Mouse (Mus musculus) ZHBTc4 (cell line): ENCODE results near the gene Plekhm1.

Source experiments
- DNase-seq: peaks from one replicate; pipeline ENCODE4 v3.0.0-alpha.2; 2011; ENCODE audit warnings: low read depth, low spot score

The Plekhm1 gene

DNA sequence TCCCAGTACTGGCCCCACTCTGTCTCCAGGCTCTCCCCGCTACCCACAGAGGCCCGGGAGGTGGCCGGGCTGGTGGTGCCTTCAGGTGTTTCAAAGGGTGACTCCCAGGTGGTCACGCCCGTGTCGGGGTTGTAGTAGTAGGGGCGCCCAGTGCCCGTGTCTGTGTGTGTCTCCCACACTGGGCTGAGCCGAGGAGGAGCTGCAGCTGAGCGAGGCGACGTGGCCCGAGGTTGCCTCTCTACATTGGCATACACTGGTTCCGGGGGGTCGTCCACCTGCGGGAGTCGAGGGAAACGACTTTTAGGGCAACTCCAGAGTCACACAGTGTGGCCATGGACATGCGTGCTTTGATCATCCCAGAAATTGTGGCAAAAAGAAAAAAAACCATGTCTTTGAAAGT lies 72.4 kb downstream of the Plekhm1 start:
- no peak for DNase-seq

DNA sequence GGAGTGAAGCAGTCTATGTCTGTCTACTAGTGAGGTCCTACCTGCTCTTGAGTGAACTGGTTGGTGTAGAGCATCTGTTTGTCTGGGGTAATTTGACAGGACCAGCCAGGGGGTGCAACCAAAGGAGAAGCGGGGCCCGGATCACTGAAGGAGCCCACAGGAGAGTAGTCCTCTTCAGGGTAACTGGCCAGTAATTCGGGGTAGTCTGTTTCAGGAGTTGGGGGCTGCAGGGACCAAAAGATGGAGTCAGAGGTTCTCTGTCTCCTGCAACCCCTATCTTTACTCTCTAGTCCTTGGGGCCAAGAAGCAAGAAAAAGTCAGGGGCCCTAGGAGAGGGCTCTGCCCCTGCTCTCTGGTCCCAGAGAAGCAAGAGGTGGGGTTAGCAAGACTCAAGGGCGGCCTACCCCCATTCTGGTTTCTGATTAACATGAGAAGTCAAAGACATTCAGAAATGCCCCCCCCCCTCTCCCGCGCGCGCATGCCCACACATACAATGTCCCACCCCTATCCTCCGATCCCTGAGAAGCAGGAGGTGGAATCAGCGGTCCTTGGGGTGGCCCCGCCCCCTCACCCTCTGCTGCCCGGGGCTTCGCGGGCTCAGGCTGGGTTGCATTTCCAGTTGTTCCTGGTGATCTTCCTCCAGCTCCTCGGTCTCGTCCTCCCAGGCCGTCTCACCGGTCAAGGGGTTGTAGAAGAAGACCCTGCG lies 72.9 kb downstream of the Plekhm1 start:
- DNase-seq: peak; percentile 72

DNA sequence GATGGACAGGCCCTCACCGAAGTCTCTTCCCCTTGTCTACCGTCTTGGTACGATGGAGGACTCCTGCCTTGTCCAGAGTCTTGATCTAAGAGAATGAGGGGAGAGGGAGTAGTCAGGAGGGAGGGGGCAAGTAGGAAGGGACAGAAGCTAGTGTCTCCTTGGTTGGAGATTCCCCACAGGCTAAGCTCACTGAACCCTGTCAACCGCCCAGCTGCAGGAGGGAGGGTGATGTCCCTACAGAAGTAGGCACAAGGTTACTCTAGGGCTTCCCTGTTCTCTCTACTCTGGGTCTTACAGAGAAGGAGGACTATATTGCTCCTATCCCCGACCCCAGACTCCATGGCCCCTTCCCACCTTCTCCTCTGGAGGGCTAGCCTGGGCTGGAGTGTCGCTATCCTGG lies 73.8 kb downstream of the Plekhm1 start:
- no peak for DNase-seq

DNA sequence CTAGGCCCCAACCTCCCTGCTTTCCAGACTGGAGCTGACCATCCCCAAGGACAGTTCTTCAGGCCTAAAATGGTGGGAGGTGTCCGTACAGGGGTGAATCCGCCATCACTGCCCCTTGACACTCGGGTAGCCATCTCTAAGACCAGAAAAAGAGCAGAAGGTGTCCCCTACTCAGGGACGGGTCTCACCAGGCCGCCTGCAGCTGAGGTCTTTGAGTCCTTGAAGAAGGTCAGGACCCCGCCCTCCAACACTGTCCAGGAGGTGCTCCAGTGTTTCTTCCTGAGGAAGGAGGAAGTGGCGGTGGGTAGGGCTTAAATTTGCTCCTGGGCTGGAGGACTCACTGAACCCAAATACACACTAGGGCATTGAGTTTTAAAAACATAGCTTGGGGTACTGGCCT lies 74.4 kb downstream of the Plekhm1 start:
- peak; percentile 22 for DNase-seq

DNA sequence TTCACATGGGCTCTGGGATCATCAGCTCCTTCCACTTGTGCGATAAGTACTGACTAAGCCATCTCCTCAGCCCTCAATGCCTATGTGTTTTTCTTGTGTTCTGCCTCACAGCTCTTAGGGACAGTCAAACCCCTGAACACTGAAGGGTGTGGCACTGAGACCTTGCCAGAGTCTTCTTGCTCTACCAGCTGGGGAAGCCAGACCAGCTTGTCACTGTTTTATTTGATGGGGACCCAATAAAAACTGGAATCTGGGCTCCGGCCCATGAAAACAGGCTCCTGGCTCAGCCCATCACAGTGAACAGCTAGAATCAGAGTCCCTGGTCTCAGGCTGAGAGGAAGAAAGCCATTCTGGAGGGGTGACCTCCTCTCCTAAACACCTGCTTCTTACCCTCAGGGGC lies 75.3 kb downstream of the Plekhm1 start:
- no peak for DNase-seq

DNA sequence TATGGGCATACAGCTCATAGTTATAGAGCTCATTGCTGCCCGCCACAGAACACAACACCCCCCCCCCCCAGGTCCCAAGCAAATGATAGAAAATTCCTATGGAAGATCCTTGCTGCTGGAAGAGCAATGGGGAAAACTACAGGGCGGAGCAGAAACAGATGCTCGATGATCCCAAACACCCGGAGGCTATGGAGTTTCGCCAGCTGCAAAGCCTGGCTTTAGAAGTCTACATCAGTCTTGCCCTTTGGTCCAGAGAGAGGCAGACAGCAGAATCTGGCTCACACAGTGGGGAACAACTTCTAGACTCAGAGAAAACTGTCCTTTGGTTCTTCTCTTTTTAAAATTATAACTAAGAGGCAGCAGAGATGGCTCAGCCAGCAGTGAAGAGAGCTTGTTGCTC lies 76.9 kb downstream of the Plekhm1 start:
- peak; percentile 19 for DNase-seq

DNA sequence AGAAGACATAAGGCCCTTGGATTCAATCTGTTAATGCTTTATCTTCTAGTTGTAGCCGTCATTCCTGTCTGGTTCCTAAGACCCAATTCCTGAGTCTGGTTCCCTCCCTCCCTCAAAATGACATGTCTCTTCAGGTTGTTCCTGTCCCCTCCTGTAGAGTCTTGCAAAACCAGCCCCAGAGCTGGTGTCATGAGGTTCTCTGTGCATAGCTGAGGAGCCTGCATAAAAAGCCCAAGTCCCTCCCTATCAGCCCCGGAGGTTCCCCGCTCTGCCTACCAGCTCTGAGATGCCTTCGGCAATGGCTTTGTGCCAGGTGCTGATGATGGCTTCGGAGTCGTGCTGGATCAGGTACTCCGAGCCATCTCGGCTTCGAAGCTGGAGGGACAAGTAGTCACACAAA lies 77.6 kb downstream of the Plekhm1 start:
- DNase-seq: no peak

DNA sequence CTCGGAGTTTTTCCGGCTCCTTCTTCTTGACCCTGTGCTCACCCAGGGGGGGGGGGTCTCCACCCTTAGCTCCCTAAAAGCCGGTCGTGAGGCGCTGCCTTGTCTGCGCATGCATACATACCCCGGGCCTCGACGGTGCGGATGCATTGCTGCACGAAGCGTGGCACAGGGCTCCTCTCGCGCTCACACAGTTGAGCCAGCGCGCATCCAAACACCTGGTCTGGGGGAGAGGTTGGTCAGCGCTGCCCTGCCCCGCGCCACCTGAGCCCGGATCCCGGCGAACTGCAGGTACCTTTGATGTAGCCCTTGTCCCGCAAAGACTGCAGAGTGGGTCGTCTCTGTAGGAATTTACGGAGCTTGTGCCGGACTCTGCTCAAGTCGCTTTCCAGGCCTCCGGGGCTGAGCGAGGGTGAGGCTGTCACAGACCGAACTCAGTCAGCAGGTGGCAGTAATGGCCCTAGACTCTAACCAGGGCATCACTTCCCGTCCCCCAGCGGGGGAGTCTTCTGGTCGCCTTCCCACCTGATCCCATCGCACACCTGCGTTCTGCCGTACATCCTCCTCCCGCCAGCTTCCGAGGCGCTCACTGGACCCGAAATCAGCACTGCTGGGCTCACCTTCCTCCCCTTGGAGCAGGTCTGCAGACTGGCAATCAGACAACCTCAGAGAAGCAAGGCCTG lies 78.6 kb downstream of the Plekhm1 start:
- DNase-seq: peak; percentile 86

DNA sequence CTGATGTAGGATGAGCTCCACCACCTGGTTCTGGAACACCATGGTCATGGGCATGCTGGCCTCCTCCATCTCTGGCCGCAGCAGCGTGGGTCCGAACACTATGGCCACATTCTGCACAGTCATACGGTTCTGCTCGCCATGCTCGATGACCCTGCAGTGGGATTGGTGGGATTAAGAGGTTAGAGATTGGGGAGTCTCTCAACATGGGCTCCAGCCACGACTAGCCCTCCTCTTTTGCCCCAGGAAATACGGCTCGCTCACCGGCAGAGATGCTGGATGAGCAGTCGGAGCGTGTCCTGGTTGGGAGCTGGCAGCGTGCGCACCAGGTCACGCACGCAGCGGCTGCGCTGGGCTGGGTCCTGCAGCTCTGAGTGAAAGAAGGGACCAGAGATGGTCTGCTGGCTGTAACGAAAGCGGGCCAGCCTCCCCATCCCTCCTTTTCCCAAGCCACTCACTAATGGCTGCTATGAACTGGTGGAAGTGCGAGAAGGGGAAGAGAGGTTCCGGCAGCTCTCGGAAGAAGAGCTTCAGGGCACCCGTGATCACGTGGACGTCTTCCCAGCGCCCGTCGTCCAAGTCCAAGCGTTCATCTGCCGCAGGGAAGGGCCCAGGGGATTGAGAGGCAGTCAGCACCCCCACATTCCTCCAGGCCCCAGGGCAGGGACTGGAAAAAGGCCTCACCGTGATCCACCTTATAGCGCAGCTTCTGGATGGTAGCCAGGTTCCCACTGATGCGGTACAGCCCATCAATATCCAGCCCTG lies 79.4 kb downstream of the Plekhm1 start:
- DNase-seq: peak; percentile 67

DNA sequence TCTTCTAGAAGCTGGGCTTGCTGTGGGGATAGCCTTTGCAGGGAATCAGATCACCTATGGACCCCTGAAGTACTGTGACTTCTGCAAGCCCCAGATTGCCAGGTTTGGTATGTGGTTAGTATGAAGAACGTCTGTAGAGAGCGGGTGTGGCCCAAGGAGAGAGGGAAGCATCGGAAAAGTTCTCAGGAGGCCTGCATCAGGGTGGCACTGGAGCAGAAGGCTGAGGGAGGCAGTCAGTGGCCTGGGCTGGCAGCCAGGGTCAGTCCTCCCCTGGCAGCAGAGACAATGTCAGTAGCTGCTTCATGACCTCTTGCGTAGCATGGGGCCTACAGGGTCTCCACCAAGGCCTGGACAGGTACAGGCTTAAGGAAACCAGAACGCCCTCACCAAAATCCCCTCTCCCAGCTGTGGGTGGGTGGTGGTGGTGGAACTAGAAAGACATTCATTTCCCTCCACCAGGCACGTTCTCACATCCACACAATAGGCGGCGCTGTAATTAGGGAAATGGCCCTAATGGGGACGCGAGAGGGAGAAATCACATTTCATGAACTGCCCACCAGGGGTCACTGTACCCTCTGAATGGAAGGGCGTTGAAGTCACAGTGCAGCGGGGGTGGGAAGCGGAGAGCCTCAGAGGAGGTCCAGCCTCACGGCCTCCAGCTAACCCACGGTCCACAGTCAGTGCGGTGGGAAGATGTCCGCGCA lies 80.1 kb downstream of the Plekhm1 start:
- peak; percentile 95 for DNase-seq

DNA sequence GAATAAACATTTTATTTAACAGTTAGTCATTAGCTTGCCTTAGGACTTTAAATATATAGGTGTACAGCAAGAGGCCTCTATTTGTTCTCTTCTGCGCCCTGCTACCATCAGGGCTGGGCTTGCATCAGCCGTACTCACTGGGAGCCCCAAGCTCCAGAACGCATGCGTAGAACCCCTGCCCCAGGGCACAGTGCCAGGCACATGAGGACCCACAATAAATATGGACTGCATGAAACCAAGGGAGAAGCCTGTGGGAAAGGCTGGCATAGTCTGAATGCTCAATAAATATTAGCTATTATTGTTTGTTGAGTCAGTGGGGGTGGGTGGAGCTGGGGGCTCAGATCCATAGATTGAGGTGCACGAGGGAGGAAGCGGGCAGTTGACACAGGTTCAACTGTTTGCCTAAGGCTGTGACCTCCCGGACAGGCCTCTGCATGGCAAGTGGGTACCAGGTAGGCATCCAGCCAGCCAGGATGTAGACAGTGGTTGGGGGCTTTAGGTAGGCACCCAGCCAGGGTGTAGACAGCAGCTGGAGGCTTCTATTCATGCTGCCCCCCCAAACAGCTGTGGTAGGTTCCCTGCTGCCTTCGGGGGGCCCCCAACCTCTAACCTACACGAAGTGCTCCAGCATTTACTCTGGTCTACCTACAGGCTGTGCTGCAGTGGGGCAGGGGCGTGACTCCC lies 80.8 kb downstream of the Plekhm1 start:
- DNase-seq: no peak

DNA sequence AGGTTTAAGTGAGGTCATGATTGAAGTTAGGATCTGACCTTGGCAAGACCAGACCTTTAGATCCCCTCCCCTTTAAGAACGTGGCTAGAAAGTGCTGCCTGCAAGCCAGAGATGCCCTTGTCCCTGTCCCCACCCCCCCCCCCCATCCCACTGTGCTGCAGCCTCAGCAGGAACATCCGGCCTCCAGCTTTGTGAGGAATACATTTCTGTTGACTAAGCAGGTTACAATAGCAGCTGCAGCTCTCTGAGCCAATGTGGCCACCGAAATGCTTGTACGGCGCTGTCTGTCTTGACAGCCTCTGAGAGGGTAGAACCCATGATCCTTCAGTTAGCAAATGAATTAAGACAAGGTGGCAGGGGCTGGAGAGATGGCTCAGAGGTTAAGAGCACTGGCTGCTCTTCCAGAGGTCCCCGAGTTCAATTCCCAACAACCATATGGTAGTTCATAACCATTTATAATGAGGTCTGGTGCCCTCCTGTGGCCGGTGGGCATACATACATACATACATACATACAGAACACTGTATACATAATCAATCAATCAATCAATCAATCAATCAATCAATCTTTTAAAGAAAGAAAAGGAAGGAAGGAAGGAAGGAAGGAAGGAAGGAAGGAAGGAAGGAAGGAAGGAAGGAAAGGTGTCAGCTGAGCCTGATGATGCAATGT lies 81.7 kb downstream of the Plekhm1 start:
- peak; percentile 56 for DNase-seq

DNA sequence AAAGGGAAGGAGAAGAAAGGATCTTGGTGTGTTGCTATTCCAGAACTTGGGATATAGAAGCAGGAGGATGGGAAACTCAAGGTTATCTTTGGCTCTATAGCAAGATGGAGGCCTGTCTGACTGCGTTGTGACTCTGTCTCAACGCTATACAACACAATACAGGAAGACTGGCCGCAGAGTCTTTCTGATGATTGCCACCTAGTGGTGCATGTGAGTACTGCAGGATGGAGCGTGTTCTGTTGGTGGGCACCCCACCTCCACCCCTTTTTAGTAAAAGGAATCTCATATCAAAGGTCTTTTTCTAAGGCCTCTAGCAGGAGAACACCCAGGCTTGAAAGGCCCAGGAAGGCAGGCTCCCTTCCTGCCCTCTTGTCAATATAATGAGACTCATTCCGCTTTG lies 85.5 kb downstream of the Plekhm1 start:
- peak; percentile 87 for DNase-seq

DNA sequence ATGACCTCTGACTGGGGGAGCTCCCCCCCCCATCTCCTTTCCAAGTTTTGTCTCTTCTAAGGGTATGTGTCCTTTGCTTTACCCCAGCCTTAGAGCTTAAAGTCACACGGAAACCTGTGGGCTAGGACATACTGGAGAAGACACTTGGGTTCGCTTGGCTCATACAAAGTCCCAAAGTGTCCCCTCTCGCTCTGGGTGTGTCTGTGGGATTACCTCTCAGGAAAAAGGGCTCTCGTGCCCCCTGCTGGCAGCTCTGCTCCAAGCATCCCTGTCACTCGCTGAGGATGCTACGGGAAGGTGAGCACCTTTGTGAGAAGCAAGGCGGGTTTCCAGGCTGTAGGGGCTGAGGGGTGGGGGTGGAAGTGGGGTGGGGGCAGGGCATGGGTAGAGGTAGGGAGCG lies 87.3 kb downstream of the Plekhm1 start:
- peak; percentile 85 for DNase-seq

DNA sequence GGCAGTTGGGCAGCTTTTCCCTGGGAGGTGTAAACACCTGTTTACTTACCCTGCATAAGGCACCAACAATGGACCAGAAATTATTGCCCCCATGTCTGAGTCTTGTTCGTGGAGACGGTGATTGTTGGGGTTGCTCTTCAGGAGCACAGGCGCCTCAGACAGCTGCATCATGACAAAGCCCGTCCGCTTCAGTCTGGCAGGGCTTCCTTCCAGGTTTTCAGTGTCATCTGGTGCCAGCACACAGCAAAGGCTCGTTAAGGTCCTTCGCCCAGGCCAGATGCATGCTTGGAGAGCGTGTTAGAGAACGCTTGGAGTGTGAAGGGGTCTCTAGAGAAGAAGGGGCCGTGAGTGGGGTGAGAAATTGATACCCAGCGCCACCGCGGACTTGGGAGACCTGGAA lies 87.8 kb downstream of the Plekhm1 start:
- DNase-seq: no peak

DNA sequence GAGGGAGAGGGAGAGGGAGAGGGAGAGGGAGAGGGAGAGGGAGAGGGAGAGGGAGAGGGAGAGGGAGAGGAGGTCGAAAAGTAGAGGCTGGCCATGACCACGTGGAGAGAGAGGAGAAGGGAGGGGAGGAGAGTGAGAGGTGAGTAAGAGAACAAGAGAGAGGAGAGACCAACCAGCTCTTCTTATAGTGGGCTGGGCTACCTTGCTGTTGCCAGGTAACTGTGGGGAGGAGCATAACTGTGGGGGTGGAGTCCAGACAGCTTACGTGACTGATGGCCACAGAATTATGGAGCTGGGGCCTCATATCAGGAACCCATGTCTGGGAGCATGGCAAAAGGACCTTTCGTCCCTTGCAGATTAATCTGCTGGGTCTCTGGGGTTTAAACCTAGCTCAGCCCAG lies 89.7 kb downstream of the Plekhm1 start:
- DNase-seq: peak; percentile 60

DNA sequence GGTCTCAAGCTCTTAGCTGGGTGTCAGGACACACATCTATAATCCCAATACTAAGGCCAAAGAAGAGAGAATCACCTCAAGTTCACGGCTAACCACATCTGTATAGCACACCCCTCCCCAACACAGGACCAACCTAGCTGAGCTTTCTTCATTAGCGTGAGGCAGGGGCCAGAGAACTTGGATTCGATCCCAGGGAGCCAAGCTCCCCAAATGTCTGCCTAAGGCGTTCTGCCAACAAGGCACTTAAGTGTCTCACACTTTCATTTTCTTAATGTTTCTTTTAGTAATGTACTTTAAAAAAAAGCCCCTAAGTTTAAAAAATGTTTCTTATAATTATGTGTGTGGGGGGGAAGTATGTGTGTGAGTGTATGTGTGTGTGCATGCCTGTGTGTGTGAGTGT lies 91.8 kb downstream of the Plekhm1 start:
- no peak for DNase-seq

DNA sequence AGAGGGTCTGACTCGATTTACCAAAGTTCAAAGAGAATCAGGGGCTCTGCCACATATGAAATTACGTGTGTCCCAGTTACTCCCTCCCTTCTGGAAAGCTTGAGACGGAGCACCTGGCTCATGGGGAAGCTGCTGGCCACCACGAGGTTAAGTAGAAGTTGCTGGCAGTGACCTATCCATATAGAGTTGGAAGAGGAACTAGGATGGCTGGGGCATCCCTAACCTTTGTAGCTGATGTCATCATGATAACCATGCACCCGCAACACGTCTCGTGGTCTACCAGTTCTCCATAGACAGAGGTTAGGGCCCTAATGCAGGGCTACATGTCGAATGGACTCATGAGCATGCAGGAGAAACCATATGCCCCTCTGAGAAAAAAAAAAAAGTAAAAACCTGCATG lies 92.3 kb downstream of the Plekhm1 start:
- DNase-seq: no peak

DNA sequence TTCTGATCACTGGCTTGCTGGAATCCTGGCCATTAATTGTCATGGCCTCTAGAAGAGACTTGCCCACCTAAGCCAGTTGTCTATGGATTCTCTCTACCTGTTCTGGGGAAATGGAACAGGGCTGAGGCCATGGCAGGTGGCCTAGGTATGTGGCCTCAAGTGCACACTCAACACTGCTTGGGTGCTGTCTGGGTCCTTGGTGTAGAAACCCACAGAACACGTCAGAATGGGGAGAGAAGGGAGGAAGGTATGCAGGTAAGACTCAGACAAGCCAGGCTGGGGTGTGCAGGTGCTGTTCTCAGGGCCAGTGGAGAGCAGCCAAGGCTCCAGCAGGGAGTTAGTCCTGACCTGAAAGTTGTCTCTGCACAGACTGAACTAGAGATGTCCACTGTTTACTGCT lies 94.4 kb downstream of the Plekhm1 start:
- no peak for DNase-seq

DNA sequence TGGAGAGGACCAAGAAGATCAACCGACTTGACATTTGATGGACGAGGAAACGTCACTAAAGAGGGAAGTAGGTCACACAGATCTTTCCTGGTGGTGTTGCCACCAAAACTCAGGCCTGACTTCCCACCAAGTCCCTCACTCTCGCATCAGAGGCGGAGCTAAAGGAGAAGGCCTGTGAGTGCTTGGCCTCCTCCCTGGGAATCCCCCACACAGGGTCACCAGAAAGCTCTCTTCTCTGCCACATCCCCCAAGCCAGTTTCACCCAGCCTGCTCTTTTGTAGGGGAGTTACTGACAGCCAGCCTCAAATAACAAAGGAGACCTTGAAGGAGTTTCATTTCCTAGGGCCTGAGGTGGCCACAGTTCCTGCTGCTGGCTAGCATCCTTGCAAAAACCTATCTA lies 97.1 kb downstream of the Plekhm1 start:
- peak; percentile 23 for DNase-seq
